Mouse (Mus musculus) limb, embryonic 14.5 days (tissue): ENCODE results near the gene Tlx3. TPM values are rescaled to one million over a fixed set of nuclear protein-coding genes. Genes with fewer than 3 reads are reported as not detected.

Experiments used
- ATAC-seq: fragments of 200-750 bp; cut with Nextera tagmentation; 2 replicates; pipeline ENCODE4 v1.8.0; 2017; ENCODE audit warnings: low read depth, moderate number of reproducible peaks, moderate TSS enrichment; ENCODE audit not compliant: low FRiP score
- DNase-seq: peaks from one replicate; pipeline ENCODE4 v3.0.0-alpha.2; 2015; ENCODE audit warnings: low spot score
- H3K27ac ChIP-seq: fragments of 300-500 bp; sonication (generic); replicated peaks from 2 replicates; pipeline ENCODE4 v1.5.1; 2014; ENCODE audit warnings: low read depth, mild to moderate bottlenecking, low read length, moderate library complexity, mixed read lengths
- H3K27me3 ChIP-seq: fragments of 300-500 bp; sonication (generic); 2 replicates; pipeline ENCODE4 v1.6.1; 2014; ENCODE audit warnings: low read length, mixed read lengths; ENCODE audit not compliant: control insufficient read depth, insufficient read depth
- H3K36me3 ChIP-seq: fragments of 300-500 bp; sonication (generic); 2 replicates; pipeline ENCODE4 v1.6.1; 2014; ENCODE audit warnings: mild to moderate bottlenecking, low read length, moderate library complexity, mixed read lengths; ENCODE audit not compliant: control insufficient read depth, insufficient read depth
- H3K4me1 ChIP-seq: fragments of 300-500 bp; sonication (generic); 2 replicates; pipeline ENCODE4 v1.6.1; 2014; ENCODE audit warnings: antibody characterized with exemption, low read length, mixed read lengths; ENCODE audit not compliant: control insufficient read depth, insufficient read depth
- H3K4me2 ChIP-seq: fragments of 300-500 bp; sonication (generic); replicated peaks from 2 replicates; pipeline ENCODE4 v1.6.1; 2014; ENCODE audit warnings: low read depth, mild to moderate bottlenecking, low read length, moderate library complexity; ENCODE audit not compliant: severe bottlenecking
- H3K4me3 ChIP-seq: fragments of 300-500 bp; sonication (generic); replicated peaks from 2 replicates; pipeline ENCODE4 v1.5.1; 2014; ENCODE audit warnings: low read length
- H3K9ac ChIP-seq: fragments of 300-500 bp; sonication (generic); 2 replicates; pipeline ENCODE4 v1.6.1; 2014; ENCODE audit warnings: mild to moderate bottlenecking, low read depth, low read length, moderate library complexity; ENCODE audit not compliant: severe bottlenecking
- H3K9me3 ChIP-seq: fragments of 300-500 bp; sonication (generic); 2 replicates; pipeline ENCODE4 v1.6.1; 2016; ENCODE audit warnings: low read length; ENCODE audit not compliant: control insufficient read depth
- POLR2A ChIP-seq: fragments of 200-500 bp; IDR thresholded peaks from 2 replicates; pipeline ENCODE4 v1.8.0; 2012; ENCODE audit warnings: inconsistent platforms, mild to moderate bottlenecking, moderate library complexity, borderline replicate concordance; ENCODE audit not compliant: insufficient read depth, insufficient read length; ENCODE audit errors: extremely low read depth
- WGBS: fragments of 180-500 bp; shearing (Covaris S2); extraction: QIAGEN DNeasy Blood & Tissue Kit; methylation state at CpG from one replicate; pipeline ENCODE4 v1.1.7; 2014; 5-methylcytosine and 5-hydroxymethylcytosine counted together
- polyA plus RNA-seq, 2 experiments: library from polyadenylated mRNA; depleted of rRNA in 1 of 2; stranded (reverse) in 1 of 2; unstranded in 1 of 2; fragments of >200 nt; fragmentation: Nextera tagmentation in 1 of 2; extraction: Ambion mirVana in 1 of 2; gene quantifications; 2 replicates each; pipeline versions ENCODE4 v1.2.1 to v1.2.3; 2012 to 2014

Tlx3 gene
- polyA plus RNA-seq, 2 experiments, result 0.08 TPM; not detected in 1

GRCm38 (mm10) chr11:33193695-33194094, 9.7 kb downstream of the Tlx3 start:
- ATAC-seq (peak; percentile 67), DNase-seq (no peak)

DNA sequence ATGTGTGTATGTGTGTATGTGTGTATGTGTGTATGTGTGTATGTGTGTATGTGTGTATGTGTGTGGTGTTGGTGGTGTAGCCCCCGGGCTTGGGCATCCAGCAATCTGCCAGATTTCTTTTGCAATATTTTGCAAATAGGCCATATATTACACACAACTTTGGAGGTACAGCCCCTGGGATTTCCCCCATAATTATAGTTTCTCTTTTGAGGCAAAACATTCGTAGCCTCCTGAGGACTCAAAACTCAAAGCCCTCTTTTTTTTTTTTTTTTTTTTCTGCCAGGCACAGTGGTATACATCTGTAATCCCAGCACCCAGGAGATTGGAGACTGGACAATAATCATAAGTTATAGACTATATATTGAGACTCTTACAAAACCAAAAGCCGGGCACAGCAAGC, 21.6 kb downstream of the Tlx3 start:
- Histone ChIP-seq H3K27me3 (no peaks in the 10 kb centered on the region), H3K27ac (no peak overlapping the region), H3K9ac (no peak overlapping the region), H3K4me3 (no peak overlapping the region), H3K4me2 (no peak overlapping the region), H3K9me3 (no peaks in the 10 kb centered on the region), H3K36me3 (no peaks in the 10 kb centered on the region), H3K4me1 (no peaks in the 10 kb centered on the region; the same call in 1 of the 2 replicates)
- TF ChIP-seq POLR2A, result no peak
- WGBS, result 80% methylated on average over 3 of the region's 3 CpGs
- ATAC-seq (no peak), DNase-seq (no peak)

More at GRCm38 (mm10) chr11:33193695-33194094, 9.7 kb downstream of the Tlx3 start:
- peaks cover 6% of the 10 kb centered on the region; the same call in 1 of the 2 replicates for H3K9me3 ChIP-seq
- peaks cover 3% of the 10 kb centered on the region; the same call in 1 of the 2 replicates for H3K4me1 ChIP-seq
- no peak for TF ChIP-seq POLR2A
- H3K27me3 ChIP-seq, result peaks cover 53% of the 10 kb centered on the region
- H3K4me3 ChIP-seq, result no peak overlapping the region; the same call in 1 of the 2 replicates
- H3K9ac ChIP-seq, result no peak overlapping the region
- under 1% methylated on average over 12 of the region's 12 CpGs for WGBS
- no peaks in the 10 kb centered on the region for H3K36me3 ChIP-seq
- no peak overlapping the region for H3K27ac ChIP-seq
- peak overlapping the region; percentile 33; the same call in 1 of the 2 replicates for H3K4me2 ChIP-seq

GRCm38 (mm10) chr11:33180701-33181116, 22.7 kb downstream of the Tlx3 start:
- Histone ChIP-seq H3K4me1 (no peaks in the 10 kb centered on the region; the same call in 1 of the 2 replicates), H3K9me3 (no peaks in the 10 kb centered on the region), H3K27ac (no peak overlapping the region), H3K4me2 (peak overlapping the region; percentile 57), H3K9ac (peak overlapping the region; percentile 48), H3K36me3 (no peaks in the 10 kb centered on the region), H3K27me3 (no peaks in the 10 kb centered on the region), H3K4me3 (peak overlapping the region; percentile 32)
- no peak for TF ChIP-seq POLR2A
- no peak for DNase-seq
- 2% methylated on average over 18 of the region's 18 CpGs for WGBS
- ATAC-seq, result no peak

GRCm38 (mm10) chr11:33179802-33180201, 23.6 kb downstream of the Tlx3 start:
- Histone ChIP-seq H3K9me3 (no peaks in the 10 kb centered on the region), H3K36me3 (no peaks in the 10 kb centered on the region), H3K4me2 (no peak overlapping the region), H3K4me1 (no peaks in the 10 kb centered on the region; the same call in 1 of the 2 replicates), H3K27me3 (no peaks in the 10 kb centered on the region), H3K4me3 (no peak overlapping the region), H3K9ac (no peak overlapping the region), H3K27ac (no peak overlapping the region)
- WGBS, result 64% methylated on average over 1 of the region's 1 CpGs
- TF ChIP-seq POLR2A, result no peak
- no peak for DNase-seq
- ATAC-seq, result no peak

- Histone ChIP-seq H3K9me3 (no peaks in the 10 kb centered on the region), H3K27ac (no peak overlapping the region), H3K4me1 (no peaks in the 10 kb centered on the region; the same call in 1 of the 2 replicates), H3K9ac (no peak overlapping the region), H3K27me3 (no peaks in the 10 kb centered on the region), H3K36me3 (no peaks in the 10 kb centered on the region), H3K4me2 (no peak overlapping the region), H3K4me3 (no peak overlapping the region)
- peak; percentile 73; the same call in 1 of the 2 replicates for ATAC-seq
- no peak for TF ChIP-seq POLR2A
- 31% methylated on average over 20 of the region's 20 CpGs for WGBS
- peak; percentile 66 for DNase-seq
Measured at GRCm38 (mm10) chr11:33176525-33177245, 26.7 kb downstream of the Tlx3 start.
